Mouse (Mus musculus) intestine, embryonic 16.5 days (tissue): ENCODE results near the gene Tcte2. TPM values are rescaled to one million over a fixed set of nuclear protein-coding genes. Genes with fewer than 3 reads are reported as not detected.

ENCODE experiments used
- ATAC-seq: fragments of 200-750 bp; cut with Nextera tagmentation; 2 replicates; pipeline ENCODE4 v1.8.0; 2017; ENCODE audit warnings: moderate TSS enrichment, moderate library complexity
- H3K27ac ChIP-seq: fragments of 300-500 bp; sonication (generic); 2 replicates; pipeline ENCODE4 v1.5.1; 2014; ENCODE audit warnings: mild to moderate bottlenecking, low read length
- H3K27me3 ChIP-seq: fragments of 300-500 bp; sonication (generic); replicated peaks from 2 replicates; pipeline ENCODE4 v1.6.1; 2014; ENCODE audit warnings: low read length, control low read depth, mixed read lengths; ENCODE audit not compliant: control insufficient read depth, insufficient read depth
- H3K36me3 ChIP-seq: fragments of 300-500 bp; sonication (generic); 2 replicates; pipeline ENCODE4 v1.6.1; 2014; ENCODE audit warnings: low read length, control low read depth; ENCODE audit not compliant: control insufficient read depth, insufficient read depth
- H3K4me1 ChIP-seq: fragments of 300-500 bp; sonication (generic); 2 replicates; pipeline ENCODE4 v1.6.1; 2014; ENCODE audit warnings: low read length, control low read depth, mixed read lengths; ENCODE audit not compliant: control insufficient read depth, insufficient read depth
- H3K4me2 ChIP-seq: fragments of 300-500 bp; sonication (generic); 2 replicates; pipeline ENCODE4 v1.6.1; 2014; ENCODE audit warnings: low read depth, low read length, control low read depth
- H3K4me3 ChIP-seq: fragments of 300-500 bp; sonication (generic); 2 replicates; pipeline ENCODE4 v1.5.1; 2014; ENCODE audit warnings: mild to moderate bottlenecking, low read length
- H3K9ac ChIP-seq: fragments of 300-500 bp; sonication (generic); 2 replicates; pipeline ENCODE4 v1.6.1; 2014; ENCODE audit warnings: low read depth, low read length
- H3K9me3 ChIP-seq: fragments of 300-500 bp; sonication (generic); 2 replicates; pipeline ENCODE4 v1.6.1; 2016; ENCODE audit warnings: low read length, control low read depth; ENCODE audit not compliant: control insufficient read depth
- WGBS: fragments of 180-500 bp; shearing (Covaris S2); extraction: QIAGEN DNeasy Blood & Tissue Kit; methylation state at CpG from one replicate; pipeline ENCODE4 v1.1.7; 2014; 5-methylcytosine and 5-hydroxymethylcytosine counted together
- polyA plus RNA-seq: library from polyadenylated mRNA; unstranded; fragments of >200 nt; fragmentation: Nextera tagmentation; extraction: Ambion mirVana; gene quantifications from 2 replicates; pipeline ENCODE4 v1.2.1, GENCODE M21; 2015

Gene Tcte2
- polyA plus RNA-seq, 1 experiment from 2014 or later, result 4.0 TPM

DNA sequence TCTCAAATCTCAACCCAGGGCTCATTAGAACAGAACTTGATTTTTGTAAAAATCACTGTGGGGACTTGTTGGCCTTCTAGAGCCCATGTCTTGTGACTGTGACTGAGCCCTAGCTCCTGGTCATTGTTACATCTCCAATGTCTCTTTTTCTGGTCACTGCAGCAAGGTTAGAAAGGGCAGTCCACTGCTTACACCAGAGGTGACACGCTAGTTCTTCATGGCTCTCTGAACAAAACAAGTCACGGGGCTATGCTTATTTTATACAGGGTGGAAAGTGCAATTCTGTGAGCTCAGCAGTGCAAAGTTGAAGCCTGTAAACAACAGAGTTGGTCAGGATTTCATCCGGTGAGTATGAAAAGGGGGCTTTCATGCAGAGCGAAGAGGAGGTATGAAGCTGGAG, 7.7 kb downstream of the Tcte2 start:
- WGBS, result 67% methylated on average over 4 of the region's 4 CpGs
- Histone ChIP-seq H3K27me3 (no peaks in the 10 kb centered on the region), H3K4me2 (no peak overlapping the region), H3K4me1 (peaks cover 2% of the 10 kb centered on the region; the same call in 1 of the 2 replicates), H3K9ac (no peak overlapping the region), H3K9me3 (no peaks in the 10 kb centered on the region), H3K27ac (no peak overlapping the region), H3K4me3 (no peak overlapping the region), H3K36me3 (no peaks in the 10 kb centered on the region)
- ATAC-seq, result no peak

- Histone ChIP-seq H3K4me3 (no peak overlapping the region), H3K27me3 (no peaks in the 10 kb centered on the region), H3K27ac (no peak overlapping the region), H3K4me2 (no peak overlapping the region), H3K36me3 (no peaks in the 10 kb centered on the region), H3K9ac (no peak overlapping the region), H3K9me3 (no peaks in the 10 kb centered on the region), H3K4me1 (peaks cover 3% of the 10 kb centered on the region; the same call in 1 of the 2 replicates)
- 87% methylated on average over 4 of the region's 4 CpGs for WGBS
- no peak for ATAC-seq
These were observed 12.6 kb downstream of the Tcte2 start for GRCm38 (mm10) chr17:13749027-13749426.

GRCm38 (mm10) chr17:13747681-13748080, 13.9 kb downstream of the Tcte2 start:
- no peak overlapping the region for H3K4me3 ChIP-seq

DNA sequence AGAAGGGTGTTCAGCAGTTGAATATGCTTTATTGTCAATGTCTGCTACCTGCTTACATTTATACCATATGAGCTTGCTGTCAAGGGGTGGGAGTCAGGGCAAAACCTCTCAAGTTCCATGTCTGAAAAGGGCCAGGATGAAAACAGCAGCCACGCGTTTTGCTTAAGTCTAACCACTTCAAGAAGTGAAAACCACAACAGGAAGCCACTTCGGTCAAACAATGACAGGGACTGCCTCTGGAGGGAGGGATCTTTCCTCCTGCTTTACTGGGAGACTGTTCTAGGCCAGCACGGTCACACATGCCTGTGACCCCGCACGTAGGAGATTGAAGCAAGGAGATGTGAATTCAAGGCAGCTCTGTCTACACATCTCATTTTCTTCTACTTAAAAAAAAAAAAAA, 15.3 kb downstream of the Tcte2 start:
- Histone ChIP-seq H3K27me3 (no peaks in the 10 kb centered on the region), H3K4me3 (no peak overlapping the region), H3K27ac (no peak overlapping the region), H3K9ac (no peak overlapping the region), H3K4me1 (peaks cover 21% of the 10 kb centered on the region), H3K36me3 (no peaks in the 10 kb centered on the region), H3K4me2 (no peak overlapping the region), H3K9me3 (no peaks in the 10 kb centered on the region)
- WGBS, result 65% methylated on average over 6 of the region's 6 CpGs
- ATAC-seq, result no peak

More at GRCm38 (mm10) chr17:13747681-13748080, 13.9 kb downstream of the Tcte2 start:
- Histone ChIP-seq H3K27me3 (no peaks in the 10 kb centered on the region), H3K4me2 (no peak overlapping the region), H3K9ac (no peak overlapping the region), H3K9me3 (no peaks in the 10 kb centered on the region), H3K4me1 (peaks cover 15% of the 10 kb centered on the region), H3K36me3 (no peaks in the 10 kb centered on the region), H3K27ac (no peak overlapping the region)
- ATAC-seq, result no peak
- 90% methylated on average over 9 of the region's 9 CpGs for WGBS

DNA sequence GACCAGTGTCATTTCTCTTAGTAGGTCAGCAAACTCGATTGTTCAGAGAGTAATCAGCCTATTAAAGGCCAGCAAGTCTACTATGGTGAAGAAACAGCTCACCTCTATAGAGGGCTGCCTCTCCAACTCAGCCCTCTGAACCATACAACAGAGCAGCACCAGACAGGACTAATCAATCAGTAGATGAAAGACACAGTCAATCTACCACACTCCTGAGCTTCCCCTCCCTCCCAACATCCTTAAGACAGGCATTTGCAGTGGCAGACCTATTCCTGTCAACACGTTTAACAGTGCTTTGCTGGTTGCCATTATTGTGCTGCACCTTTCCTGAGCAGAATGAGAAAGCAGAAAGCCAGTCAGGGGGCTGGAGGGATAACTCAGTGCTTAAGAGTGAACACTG, 16.3 kb downstream of the Tcte2 start:
- ATAC-seq, result no peak
- Histone ChIP-seq H3K4me1 (peaks cover 23% of the 10 kb centered on the region), H3K4me3 (no peak overlapping the region), H3K27ac (no peak overlapping the region), H3K4me2 (no peak overlapping the region), H3K9me3 (no peaks in the 10 kb centered on the region), H3K9ac (no peak overlapping the region), H3K36me3 (no peaks in the 10 kb centered on the region), H3K27me3 (no peaks in the 10 kb centered on the region)
- WGBS, result 45% methylated on average over 2 of the region's 2 CpGs

GRCm38 (mm10) chr17:13744824-13745223, 16.8 kb downstream of the Tcte2 start:
- no peak overlapping the region for H3K4me3 ChIP-seq
- H3K36me3 ChIP-seq, result no peaks in the 10 kb centered on the region
- no peak overlapping the region for H3K4me2 ChIP-seq
- 38% methylated on average over 4 of the region's 4 CpGs for whole genome bisulfite sequencing
- H3K9me3 ChIP-seq, result no peaks in the 10 kb centered on the region
- peaks cover 23% of the 10 kb centered on the region for H3K4me1 ChIP-seq
- 0 out of 2 replicates have a peak overlapping the region, but pooled peaks have one; percentile 27 for H3K27ac ChIP-seq
- no peaks in the 10 kb centered on the region for H3K27me3 ChIP-seq
- peak; percentile 55 for ATAC-seq
- H3K9ac ChIP-seq, result no peak overlapping the region

DNA sequence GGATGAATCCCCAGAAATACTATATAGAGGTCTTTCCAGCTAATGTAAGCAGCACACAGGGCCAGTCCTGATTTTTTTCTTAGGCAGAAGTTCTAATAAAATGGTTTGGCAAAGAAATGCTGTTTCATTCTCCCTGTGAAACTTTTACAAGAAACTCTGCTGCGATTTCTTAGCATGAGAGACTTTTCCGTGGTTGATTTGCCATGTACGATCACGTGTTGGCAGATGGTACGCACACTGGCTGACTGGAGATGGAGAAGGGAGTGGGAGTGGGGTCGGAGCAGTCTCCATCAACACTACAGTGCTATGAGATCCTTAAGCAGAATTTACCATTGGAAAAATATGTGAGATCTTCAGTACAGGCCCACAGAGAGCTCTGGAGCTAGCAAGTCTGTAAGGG, 17.4 kb downstream of the Tcte2 start:
- H3K4me1 ChIP-seq, result peaks cover 23% of the 10 kb centered on the region
- no peak overlapping the region for H3K4me3 ChIP-seq
- no peaks in the 10 kb centered on the region for H3K27me3 ChIP-seq
- no peak overlapping the region for H3K9ac ChIP-seq
- ATAC-seq, result no peak
- no peaks in the 10 kb centered on the region for H3K36me3 ChIP-seq
- 68% methylated on average over 6 of the region's 6 CpGs for WGBS
- no peaks in the 10 kb centered on the region for H3K9me3 ChIP-seq
- peak overlapping the region; percentile 87 for H3K27ac ChIP-seq
- no peak overlapping the region for H3K4me2 ChIP-seq

- no peaks in the 10 kb centered on the region for H3K27me3 ChIP-seq
- no peaks in the 10 kb centered on the region for H3K9me3 ChIP-seq
- peaks cover 23% of the 10 kb centered on the region for H3K4me1 ChIP-seq
- H3K27ac ChIP-seq, result peak overlapping the region; percentile 87
- no peak overlapping the region for H3K4me3 ChIP-seq
- peak; percentile 89 for ATAC-seq
- H3K36me3 ChIP-seq, result no peaks in the 10 kb centered on the region
- WGBS, result 26% methylated on average over 5 of the region's 5 CpGs
- peak overlapping the region; percentile 30; the same call in 1 of the 2 replicates for H3K4me2 ChIP-seq
- peak overlapping the region; percentile 51; the same call in 1 of the 2 replicates for H3K9ac ChIP-seq
These were observed 17.9 kb downstream of the Tcte2 start for GRCm38 (mm10) chr17:13743709-13744079.

GRCm38 (mm10) chr17:13742941-13743708, 18.5 kb downstream of the Tcte2 start:
- Histone ChIP-seq H3K4me3 (no peak overlapping the region), H3K9me3 (no peaks in the 10 kb centered on the region)
- ATAC-seq, result peak; percentile 45

More at GRCm38 (mm10) chr17:13742941-13743708, 18.5 kb downstream of the Tcte2 start:
- WGBS, result 50% methylated on average over 7 of the region's 7 CpGs
- Histone ChIP-seq H3K36me3 (no peaks in the 10 kb centered on the region), H3K27me3 (no peaks in the 10 kb centered on the region), H3K4me1 (peaks cover 23% of the 10 kb centered on the region), H3K4me2 (peak overlapping the region; percentile 30; the same call in 1 of the 2 replicates), H3K27ac (peak overlapping the region; percentile 87), H3K9ac (peak overlapping the region; percentile 51; the same call in 1 of the 2 replicates)
